Mouse (Mus musculus): Measurements from ENCODE around the gene Bglap. TPM values are rescaled to one million over a fixed set of nuclear protein-coding genes. Genes with fewer than 3 reads are reported as not detected.

Bglap gene
- polyA plus RNA-seq, 1 experiment from 2014 or later = not detected

- no peak overlapping the region for H3K27ac ChIP-seq (replicated peaks)
Observed at GRCm38 (mm10) chr3:88361612-88362313, 22.5 kb downstream of the Bglap start.

DNA sequence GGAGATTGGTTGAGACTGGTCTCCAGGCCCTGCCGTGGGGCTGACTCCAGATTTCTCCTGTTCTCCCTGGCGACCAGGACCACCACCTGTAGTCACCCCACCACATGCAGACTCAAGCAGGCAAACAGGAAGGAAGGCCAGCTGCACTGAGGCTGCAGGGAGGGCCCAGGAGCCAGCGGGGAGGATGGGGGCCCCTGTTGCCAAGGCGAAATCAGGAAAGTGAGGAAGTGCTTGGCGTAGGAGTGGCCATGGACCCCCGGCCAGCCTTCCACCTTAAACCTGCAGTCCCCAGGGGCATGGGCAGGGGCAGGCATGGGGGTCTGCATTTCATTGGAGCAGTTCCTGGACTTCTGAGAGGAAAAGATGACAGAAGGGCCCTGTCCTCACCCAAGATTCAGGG lies 23.2 kb downstream of the Bglap start:
- Histone ChIP-seq H3K4me1 (peaks cover 55% of the 10 kb centered on the region), H3K27me3 (replicated peaks; ENCODE audit: low read depth, poor library complexity, severe bottlenecking) (peaks cover 28% of the 10 kb centered on the region), H3K9me3 (no peaks in the 10 kb centered on the region), H3K27ac (replicated peaks) (0 out of 2 replicates have a peak overlapping the region, but pooled peaks have one; percentile 36), H3K36me3 (replicated peaks) (peaks cover 76% of the 10 kb centered on the region), H3K4me3 (no peak overlapping the region)
- DNase-seq (ENCODE audit: low spot score) = no peak
- WGBS = 75% methylated on average over 6 of the region's 6 CpGs

More at GRCm38 (mm10) chr3:88361612-88362313, 22.5 kb downstream of the Bglap start:
- H3K27me3 ChIP-seq (replicated peaks; ENCODE audit: low read depth, poor library complexity, severe bottlenecking) = peaks cover 34% of the 10 kb centered on the region
- H3K4me3 ChIP-seq = no peak overlapping the region
- 86% methylated on average over 2 of the region's 2 CpGs for WGBS
- peaks cover 56% of the 10 kb centered on the region for H3K4me1 ChIP-seq
- H3K36me3 ChIP-seq (replicated peaks) = peaks cover 69% of the 10 kb centered on the region
- no peaks in the 10 kb centered on the region for H3K9me3 ChIP-seq
- no peak for DNase-seq (ENCODE audit: low spot score)

- no peak overlapping the region; the same call in 1 of the 2 replicates for H3K4me3 ChIP-seq
- H3K4me1 ChIP-seq = peaks cover 48% of the 10 kb centered on the region
- H3K9me3 ChIP-seq = no peaks in the 10 kb centered on the region
- 57% methylated on average over 3 of the region's 3 CpGs for WGBS
- peaks cover 87% of the 10 kb centered on the region for H3K36me3 ChIP-seq (replicated peaks)
- peak overlapping the region; percentile 36; the same call in 1 of the 2 replicates for H3K27ac ChIP-seq (replicated peaks)
- H3K27me3 ChIP-seq (replicated peaks; ENCODE audit: low read depth, poor library complexity, severe bottlenecking) = peaks cover 17% of the 10 kb centered on the region
- no peak for DNase-seq (ENCODE audit: low spot score)
Observed at GRCm38 (mm10) chr3:88359989-88360388, 24.3 kb downstream of the Bglap start.

GRCm38 (mm10) chr3:88359584-88359983 lies 24.7 kb downstream of the Bglap start:
- DNase-seq (ENCODE audit: low spot score) = no peak
- WGBS = 68% methylated on average over 5 of the region's 5 CpGs
- Histone ChIP-seq H3K9me3 (no peaks in the 10 kb centered on the region), H3K27ac (replicated peaks) (peak overlapping the region; percentile 36; the same call in 1 of the 2 replicates), H3K36me3 (replicated peaks) (peaks cover 91% of the 10 kb centered on the region), H3K27me3 (replicated peaks; ENCODE audit: low read depth, poor library complexity, severe bottlenecking) (peaks cover 13% of the 10 kb centered on the region), H3K4me1 (peaks cover 44% of the 10 kb centered on the region), H3K4me3 (no peak overlapping the region)

- Histone ChIP-seq H3K27me3 (replicated peaks; ENCODE audit: low read depth, poor library complexity, severe bottlenecking) (no peaks in the 10 kb centered on the region), H3K4me1 (peaks cover 10% of the 10 kb centered on the region), H3K36me3 (replicated peaks) (peaks cover 100% of the 10 kb centered on the region), H3K9me3 (no peaks in the 10 kb centered on the region), H3K4me3 (no peak overlapping the region), H3K27ac (replicated peaks) (no peak overlapping the region)
- 95% methylated on average over 8 of the region's 8 CpGs for WGBS
- no peak for DNase-seq (ENCODE audit: low spot score)
Observed at GRCm38 (mm10) chr3:88354396-88355165, 29.7 kb downstream of the Bglap start.

DNA sequence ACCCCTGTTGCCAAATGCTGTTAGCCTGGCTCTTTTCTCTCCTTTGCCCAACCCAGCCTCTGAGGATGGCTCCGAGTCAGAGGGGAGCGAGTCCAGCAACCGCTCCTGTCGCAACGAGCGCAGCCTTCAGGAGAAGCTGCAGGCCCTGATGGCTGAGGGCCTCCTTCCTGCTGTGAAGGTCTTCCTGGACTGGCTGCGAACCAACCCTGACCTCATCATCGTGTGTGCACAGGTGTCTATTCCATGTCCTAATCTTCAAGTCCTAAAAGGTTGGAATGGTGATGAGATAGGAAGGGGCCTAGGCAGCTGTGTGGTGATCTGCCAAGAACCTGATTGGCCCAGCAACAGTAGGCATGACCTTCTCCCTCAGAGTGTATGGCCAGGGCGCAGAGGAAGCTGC lies 31.4 kb downstream of the Bglap start:
- no peak for DNase-seq (ENCODE audit: low spot score)
- Histone ChIP-seq H3K27ac (replicated peaks) (no peak overlapping the region), H3K4me3 (no peak overlapping the region), H3K4me1 (no peaks in the 10 kb centered on the region), H3K27me3 (replicated peaks; ENCODE audit: low read depth, poor library complexity, severe bottlenecking) (no peaks in the 10 kb centered on the region), H3K9me3 (no peaks in the 10 kb centered on the region), H3K36me3 (replicated peaks) (peaks cover 100% of the 10 kb centered on the region)
- WGBS = 92% methylated on average over 9 of the region's 9 CpGs

DNA sequence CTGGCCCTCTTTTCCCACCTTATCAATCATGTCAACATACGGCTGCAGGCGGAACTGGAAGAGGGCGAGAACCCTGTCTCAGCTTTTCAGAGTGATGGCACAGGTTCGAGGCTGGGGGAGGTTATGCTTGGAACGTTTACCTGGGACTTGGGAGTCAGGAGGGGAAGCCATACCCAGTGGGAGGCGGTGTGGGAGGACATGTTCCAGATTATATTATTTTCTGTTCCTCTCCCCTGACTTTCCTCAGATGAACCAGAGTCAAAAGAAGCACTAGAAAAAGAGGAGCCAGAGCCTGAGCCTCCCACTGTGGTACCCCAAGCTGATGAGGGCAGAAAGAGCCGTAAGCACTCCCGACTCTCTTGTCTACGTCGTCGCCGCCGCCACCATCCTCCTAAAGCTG lies 33.5 kb downstream of the Bglap start:
- Histone ChIP-seq H3K4me1 (no peaks in the 10 kb centered on the region), H3K36me3 (replicated peaks) (peaks cover 100% of the 10 kb centered on the region), H3K9me3 (no peaks in the 10 kb centered on the region), H3K27ac (replicated peaks) (no peak overlapping the region), H3K27me3 (replicated peaks; ENCODE audit: low read depth, poor library complexity, severe bottlenecking) (no peaks in the 10 kb centered on the region), H3K4me3 (no peak overlapping the region)
- 95% methylated on average over 13 of the region's 13 CpGs for WGBS
- no peak for DNase-seq (ENCODE audit: low spot score)

DNA sequence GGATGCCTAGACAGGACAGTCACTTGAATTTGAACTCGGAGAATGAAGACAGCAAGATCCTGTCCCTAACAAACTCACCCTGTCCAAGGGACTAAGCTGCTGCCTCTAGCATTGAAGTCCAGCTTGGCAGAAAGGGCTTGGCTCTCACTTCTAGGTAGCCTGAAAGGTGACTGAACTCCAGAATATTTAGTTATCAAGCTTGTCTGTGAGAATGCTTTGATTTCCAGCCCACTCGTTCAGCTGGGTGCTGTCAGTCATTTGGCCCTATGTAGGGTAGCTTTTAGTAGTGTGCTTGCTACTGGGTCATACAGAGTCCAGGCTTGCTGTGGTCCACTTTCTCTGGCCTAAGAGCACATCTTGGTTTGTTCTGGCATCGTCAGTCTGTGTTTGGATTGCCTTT lies 45.3 kb downstream of the Bglap start:
- Histone ChIP-seq H3K4me1 (peaks cover 29% of the 10 kb centered on the region), H3K4me3 (no peak overlapping the region), H3K27me3 (replicated peaks; ENCODE audit: low read depth, poor library complexity, severe bottlenecking) (no peaks in the 10 kb centered on the region), H3K9me3 (no peaks in the 10 kb centered on the region), H3K36me3 (replicated peaks) (peaks cover 54% of the 10 kb centered on the region), H3K27ac (replicated peaks) (no peak overlapping the region)
- 88% methylated on average over 3 of the region's 3 CpGs for WGBS
- DNase-seq (ENCODE audit: low spot score) = no peak

DNA sequence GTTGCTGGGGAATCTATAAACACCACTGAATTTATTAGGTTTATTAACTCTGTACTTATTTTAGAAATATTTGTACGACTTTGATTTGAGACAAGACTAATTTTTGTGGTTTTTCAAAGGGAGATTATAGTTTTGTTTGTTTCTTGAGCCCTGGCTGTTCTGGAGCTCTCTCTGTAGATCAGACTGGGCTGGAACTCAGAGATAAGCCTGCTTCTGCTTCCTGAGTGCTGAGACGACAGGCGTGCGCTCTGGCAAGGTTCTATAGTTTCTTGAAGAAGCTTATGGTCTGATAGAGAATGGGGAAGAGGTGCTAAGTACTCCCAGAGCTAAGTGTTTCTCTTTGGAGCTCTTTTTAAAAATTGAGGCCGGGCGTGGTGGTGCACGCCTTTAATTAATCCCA lies 45.9 kb downstream of the Bglap start:
- no peak overlapping the region for H3K27ac ChIP-seq (replicated peaks)
- H3K4me1 ChIP-seq = peaks cover 36% of the 10 kb centered on the region
- WGBS = 93% methylated on average over 7 of the region's 7 CpGs
- peaks cover 49% of the 10 kb centered on the region for H3K36me3 ChIP-seq (replicated peaks)
- no peak for DNase-seq (ENCODE audit: low spot score)
- H3K27me3 ChIP-seq (replicated peaks; ENCODE audit: low read depth, poor library complexity, severe bottlenecking) = no peaks in the 10 kb centered on the region
- H3K4me3 ChIP-seq = no peak overlapping the region
- no peaks in the 10 kb centered on the region for H3K9me3 ChIP-seq

- WGBS = 87% methylated on average over 11 of the region's 11 CpGs
- Histone ChIP-seq H3K27me3 (replicated peaks; ENCODE audit: low read depth, poor library complexity, severe bottlenecking) (no peaks in the 10 kb centered on the region), H3K27ac (replicated peaks) (no peak overlapping the region), H3K4me1 (peaks cover 41% of the 10 kb centered on the region), H3K9me3 (no peaks in the 10 kb centered on the region), H3K36me3 (replicated peaks) (peaks cover 48% of the 10 kb centered on the region), H3K4me3 (peak overlapping the region; percentile 78)
- DNase-seq (ENCODE audit: low spot score) = no peak
Observed at GRCm38 (mm10) chr3:88337367-88338020, 46.8 kb downstream of the Bglap start.

DNA sequence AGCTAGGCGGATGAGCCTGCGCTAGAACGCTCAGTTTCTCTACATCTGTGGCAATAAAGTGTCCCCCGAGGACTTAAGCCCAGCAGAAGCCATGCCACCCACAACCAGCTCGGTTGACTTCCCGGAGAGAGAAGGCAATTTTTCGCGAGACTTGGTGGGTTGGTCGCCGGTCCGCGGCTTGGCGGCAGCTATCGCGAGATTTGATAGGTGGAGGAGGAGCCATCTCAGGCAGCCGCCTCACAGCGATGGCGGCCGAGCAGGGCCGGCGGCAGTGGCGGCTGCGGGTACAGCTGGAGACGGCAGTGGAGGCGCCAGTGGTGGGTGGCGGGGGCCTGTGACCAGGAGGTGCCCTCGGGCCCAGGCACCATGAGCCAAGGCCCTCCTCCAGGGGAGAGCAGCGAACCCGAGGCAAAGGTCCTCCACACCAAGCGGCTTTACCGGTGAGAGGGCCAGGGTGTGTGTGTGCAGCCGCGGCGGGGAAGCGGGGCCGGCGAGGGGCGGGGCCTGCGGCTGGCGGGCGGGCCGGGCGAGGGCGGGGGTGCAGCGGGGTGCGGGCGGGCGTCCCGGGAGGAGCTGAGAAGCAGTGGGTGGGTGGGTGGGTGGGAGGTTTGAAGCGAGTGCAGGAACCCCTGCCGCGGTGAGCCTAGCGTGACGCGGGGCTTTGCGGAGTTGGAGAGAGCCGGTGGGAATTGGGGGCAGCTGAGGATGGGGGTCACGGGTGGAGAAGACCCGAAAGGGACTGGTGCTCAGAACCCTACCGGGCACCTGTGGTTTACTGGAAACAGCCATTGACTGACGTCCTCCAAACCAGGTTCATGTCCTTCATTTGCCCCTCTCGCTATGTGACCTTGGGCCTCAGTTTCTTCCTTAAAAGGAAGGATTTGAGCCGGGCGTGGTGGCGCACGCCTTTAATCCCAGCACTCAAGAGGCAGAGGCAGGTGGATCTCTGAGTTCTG lies 47.9 kb downstream of the Bglap start, which contains the start of the genes Tmem79 and Smg5:
Tmem79 (minus strand) TSS at position 91 of the 956 bp plus-strand sequence.
Smg5 (plus strand) TSS at position 203 of the 956 bp plus-strand sequence.
- Histone ChIP-seq H3K9me3 (no peaks in the 10 kb centered on the region), H3K4me1 (peaks cover 41% of the 10 kb centered on the region), H3K36me3 (replicated peaks) (peaks cover 42% of the 10 kb centered on the region), H3K4me3 (peak within 1 kb of the TSS; percentile 78), H3K27me3 (replicated peaks; ENCODE audit: low read depth, poor library complexity, severe bottlenecking) (no peaks in the 10 kb centered on the region), H3K27ac (replicated peaks) (peak within 1 kb of the TSS; percentile 94)
- peak; percentile 96 for DNase-seq (ENCODE audit: low spot score)
- WGBS = 3% methylated on average over 61 of the region's 66 CpGs
